Mouse (Mus musculus): ENCODE measurements at regions not wholly inside any gene's neighbourhood (a gene's known extent, or its start where the extent isn't known, plus 50 kb on each side); places are given as distances from the start of the nearest gene placed in this dataset.

DNA sequence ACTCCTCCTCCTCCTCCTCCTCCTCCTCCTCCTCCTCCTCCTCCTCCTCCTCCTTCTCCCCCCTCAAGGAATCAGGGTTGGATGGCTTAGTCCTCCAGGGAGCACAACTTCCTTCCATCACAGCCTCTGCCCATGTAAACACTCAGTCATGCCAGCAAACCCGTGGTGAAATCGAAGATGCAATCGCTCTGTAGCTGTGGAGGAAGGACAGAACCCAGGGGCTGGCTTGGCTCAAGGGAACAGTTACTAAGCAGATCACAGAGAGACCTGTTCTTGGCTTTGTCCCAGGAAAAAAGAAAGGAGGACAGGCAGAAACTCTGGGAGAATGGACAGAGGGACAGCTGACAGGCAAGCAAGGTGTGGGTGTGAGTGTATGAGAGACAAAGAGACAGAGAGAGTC lies 112.6 kb upstream of the S1pr3 start:
- DNase-seq (ENCODE audit: low spot score): no peak
- intact Hi-C loops (cut with DNase I): loop anchor here (10.0 kb wide), 1 partner anchor 119 kb away; no protein-coding TSS in a partner anchor

DNA sequence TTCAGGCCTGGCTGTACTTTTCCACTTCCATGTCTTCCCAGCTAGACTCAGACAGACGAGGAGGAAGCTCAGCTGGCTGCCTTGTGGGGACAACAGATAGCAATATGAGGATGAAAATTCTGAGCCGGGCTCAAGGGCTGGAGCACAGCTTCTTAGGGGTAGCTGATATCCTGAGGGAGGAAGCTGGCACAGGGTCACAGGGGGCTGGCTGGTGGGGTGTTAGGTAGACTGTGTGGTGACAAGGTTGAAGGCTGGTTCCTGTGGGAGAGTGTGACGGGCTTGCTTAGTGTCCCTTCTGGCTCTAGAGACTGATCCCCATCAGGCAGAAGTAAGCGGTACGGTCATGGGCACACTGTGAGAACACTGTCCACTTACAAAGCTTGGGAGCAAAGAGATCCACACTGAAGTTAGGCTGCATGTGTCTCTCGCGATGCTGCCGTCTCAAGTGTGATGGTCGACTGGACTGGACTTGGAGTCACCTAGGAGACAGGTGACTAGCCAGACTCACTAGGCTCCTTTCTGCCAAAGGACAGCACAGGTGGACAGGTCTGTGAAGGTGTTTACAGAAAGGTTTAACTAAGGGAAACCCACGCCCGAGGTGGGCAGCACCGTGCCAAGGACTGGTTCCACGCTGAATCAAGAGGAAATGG lies 111.1 kb upstream of the S1pr3 start:
- intact Hi-C loops (cut with DNase I): loop anchor here (10.0 kb wide), 1 partner anchor 117 kb away; no protein-coding TSS in a partner anchor
- no peak for DNase-seq (ENCODE audit: low spot score)

DNA sequence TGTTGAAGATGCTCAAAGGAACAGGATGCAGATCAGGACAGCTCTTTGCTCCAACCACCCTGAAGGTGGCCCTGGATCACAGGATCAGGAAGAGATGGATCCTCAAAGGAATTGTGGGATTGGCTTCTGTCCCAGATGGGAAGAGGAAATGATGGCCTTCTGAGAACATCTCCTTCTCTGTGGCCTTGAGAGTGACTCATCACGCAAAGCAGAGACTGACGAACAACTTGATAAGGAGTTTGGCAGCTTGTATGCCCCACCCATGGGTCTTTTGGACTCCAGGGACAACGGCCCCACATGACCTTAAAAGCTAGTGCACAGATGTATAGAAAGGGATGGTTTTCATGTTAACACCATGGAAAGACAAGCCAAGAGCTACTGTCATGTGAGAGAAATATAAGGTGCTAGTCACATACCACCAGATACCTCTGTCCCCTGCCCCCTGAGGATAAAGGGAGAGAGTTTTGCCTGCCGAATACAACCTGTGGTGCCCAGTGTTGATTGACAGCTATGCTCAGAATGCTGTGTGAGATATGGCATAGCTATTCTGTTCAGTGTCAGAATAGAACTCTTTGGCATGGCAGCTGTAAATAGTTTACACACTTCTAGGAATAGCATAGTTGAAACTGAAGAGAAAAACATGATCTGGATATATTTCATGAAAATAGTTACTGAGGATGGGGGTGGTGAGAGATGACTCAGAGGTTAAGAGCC lies 109.2 kb upstream of the S1pr3 start:
- intact Hi-C loops (cut with DNase I): loop anchor here (10.0 kb wide), 1 partner anchor 116 kb away; no protein-coding TSS in a partner anchor
- no peak for DNase-seq (ENCODE audit: low spot score)

DNA sequence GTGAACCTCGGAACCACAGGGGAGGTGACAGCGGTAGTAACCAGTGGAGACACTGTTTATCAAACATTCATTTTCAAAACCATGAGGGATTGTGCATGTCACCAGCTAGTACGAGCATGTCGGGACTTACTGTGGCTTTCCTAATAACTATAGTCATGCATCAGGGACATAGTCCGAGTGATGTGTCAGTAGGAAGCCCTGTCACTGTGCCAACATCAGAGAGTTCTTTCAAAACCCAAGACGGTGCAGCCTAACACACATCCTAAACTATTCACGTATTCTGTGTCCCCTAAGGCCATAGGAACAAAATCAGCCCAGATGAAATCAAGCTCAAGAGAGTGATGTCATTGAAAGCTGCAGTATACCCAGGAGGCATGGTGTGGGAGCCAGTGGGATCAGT lies 107.0 kb upstream of the S1pr3 start:
- no peak for DNase-seq (ENCODE audit: low spot score)
- intact Hi-C loops (cut with DNase I): no loop called here

DNA sequence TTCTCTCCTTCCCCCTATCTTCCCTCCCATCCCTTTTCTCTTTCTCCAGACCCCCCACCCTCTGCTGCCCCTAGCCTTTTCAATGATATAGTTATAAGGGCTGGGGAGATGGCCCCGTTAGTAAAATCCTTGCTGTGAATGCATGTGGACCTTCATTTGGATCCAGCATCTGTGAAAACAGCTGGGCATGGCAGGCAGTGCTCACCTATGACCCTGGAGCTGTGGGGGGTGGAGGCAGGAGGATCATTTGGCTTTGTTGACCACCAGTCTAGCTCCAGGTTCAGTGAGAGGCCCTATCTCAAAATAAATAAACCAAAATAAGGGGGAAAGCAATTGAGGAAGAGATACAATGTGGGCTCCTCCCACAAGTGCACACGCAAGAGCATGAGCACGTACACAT lies 105.3 kb upstream of the S1pr3 start:
- intact Hi-C loops (cut with DNase I): no loop called here
- DNase-seq (ENCODE audit: low spot score): no peak

DNA sequence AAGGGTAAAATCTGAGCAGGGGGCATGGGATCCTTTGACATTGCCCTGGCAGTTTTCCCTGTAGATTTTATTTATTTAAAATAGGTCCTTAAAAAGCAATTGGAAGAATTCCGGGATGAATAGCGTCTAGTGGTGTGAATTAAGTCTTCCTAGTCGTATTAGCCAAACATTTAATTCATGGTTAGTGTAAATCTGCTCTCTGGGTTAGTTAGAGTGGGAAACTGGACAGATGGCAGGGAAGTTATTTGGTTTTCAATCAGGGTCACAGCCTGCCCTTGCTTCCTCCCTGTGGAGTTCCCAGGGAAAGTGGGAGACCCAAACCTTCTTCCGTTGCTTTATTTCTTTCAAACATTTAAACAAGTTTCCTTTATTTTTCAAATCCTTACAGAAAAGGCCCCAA lies 103.8 kb upstream of the S1pr3 start:
- no peak for DNase-seq (ENCODE audit: low spot score)
- intact Hi-C loops (cut with DNase I): no loop called here

DNA sequence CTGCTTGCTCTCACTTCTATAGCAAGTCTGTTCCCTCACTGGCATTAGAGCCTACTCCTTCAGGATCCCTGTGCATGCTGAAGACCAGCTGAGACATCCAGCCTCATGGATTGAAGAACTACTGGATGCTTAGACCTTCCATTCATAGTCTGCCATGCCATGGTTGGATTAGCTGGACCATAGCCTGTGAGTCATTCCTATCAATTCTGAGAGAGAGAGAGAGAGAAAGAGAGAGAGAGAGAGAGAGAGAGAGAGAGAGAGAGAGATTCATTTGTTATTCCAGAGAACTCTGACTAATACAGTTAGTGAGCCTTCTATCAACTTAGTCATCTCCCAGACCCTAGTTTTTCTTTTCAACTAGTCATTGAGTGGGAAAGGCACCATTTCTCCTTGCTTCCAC lies 99.0 kb upstream of the S1pr3 start:
- DNase-seq (ENCODE audit: low spot score): no peak

DNA sequence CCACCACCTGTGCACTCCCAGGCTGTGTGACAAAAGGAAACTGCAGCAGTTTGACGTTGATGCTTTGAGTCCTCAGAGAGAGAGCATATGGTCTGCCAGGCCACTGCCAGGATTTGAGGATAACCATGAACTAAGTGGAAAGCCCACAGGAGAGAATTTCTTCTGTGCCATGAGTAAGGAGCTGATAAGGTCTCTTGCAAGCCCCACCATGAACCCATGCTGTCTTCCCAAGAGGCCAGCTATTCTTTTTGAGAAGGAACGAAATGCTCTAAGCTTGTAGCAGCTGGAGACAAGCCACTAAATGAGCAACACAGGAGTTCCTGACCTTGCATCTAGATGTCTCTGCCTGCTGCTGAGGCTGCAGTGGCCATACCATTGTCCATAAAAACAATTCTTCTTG lies 98.4 kb upstream of the S1pr3 start:
- intact Hi-C loops (cut with DNase I): no loop called here
- no peak for DNase-seq (ENCODE audit: low spot score)

More for the DNA sequence above, 99.0 kb upstream of the S1pr3 start:
- intact Hi-C loops (cut with DNase I): no loop called here

DNA sequence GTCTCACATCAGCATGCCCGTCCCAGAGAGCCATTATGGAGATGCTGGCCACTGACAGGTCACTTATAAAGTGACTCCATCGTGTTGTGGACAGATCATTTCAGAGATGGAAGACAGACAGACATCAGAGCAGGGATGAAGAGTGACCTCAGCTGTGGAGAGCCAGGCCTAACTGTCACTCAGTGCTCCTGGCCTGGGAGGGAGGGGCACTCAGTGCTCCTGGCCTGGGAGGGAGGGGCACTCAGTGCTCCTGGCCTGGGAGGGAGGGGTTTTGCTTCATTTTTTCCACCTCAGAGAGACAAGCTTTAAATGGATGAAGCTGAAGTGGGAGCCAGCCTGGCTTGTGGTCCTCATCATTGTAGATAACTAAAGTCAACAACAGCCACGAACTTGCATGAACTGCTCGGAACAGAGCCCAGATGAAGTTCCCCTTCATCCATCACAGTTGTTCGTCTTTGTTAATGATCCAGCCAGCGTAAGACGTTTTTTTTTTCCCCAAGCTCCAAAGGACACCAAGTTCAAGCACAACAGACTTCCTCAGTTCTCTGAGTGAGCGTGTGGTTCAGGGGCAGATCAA lies 96.7 kb upstream of the S1pr3 start:
- DNase-seq (ENCODE audit: low spot score): peak; percentile 47
- intact Hi-C loops (cut with DNase I): no loop called here

DNA sequence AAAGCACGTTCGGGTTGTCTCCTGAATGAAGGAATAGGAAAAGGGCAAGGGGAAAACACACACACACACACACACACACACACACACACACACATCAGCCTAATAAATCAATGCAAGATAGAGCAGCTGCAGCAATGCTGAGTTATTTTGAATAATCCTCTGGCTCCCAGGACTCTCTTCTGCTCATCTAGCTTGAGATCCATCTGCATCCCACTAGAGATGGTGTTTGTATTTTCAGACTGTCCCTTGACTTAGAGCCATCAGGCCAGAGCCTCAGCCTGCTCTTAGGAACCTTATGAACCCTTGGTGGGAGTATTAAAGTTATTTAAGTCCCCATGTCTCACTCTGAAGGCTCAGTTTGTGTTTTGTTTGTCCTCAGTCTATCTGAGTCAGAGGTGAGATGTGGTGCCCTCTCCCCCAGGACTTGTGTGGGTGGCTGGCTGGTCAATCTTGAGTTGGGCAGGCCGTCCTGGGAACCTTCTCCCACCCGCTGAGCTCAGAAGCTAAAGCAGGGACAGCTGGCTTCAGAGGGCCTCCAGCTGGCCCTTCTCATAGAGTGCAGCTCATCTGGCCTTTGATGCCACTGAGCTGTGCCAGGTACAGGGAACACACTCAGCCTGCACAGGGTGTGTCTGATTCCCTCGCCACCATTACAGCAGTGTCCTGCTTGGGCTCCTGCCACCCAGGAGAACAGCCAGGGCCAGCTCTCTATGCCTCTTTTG lies 95.1 kb upstream of the S1pr3 start:
- peak; percentile 69 for DNase-seq (ENCODE audit: low spot score)
- intact Hi-C loops (cut with DNase I): no loop called here

DNA sequence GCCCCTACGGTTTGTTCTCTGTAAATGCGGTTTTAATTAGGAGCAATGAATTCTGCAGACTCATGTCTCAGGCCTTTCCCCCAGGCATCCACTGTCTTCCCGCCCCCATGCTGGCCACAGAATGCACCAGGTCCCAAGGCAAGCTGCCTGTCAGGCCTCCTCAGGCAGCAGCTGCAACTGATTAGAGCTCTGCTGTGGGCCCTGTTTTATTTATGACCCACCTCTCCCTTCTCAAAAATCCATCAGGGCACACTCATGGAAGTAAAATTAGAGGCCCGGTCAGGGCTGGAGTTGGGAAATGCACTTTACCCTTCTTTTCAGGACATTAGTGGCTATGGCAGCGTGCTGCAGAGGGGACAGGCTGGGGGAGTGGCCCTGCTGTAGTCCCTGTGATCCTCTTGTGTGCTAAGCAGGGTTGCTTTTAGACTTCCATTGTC lies 93.9 kb upstream of the S1pr3 start:
- DNase-seq (ENCODE audit: low spot score): peak; percentile 74
- intact Hi-C loops (cut with DNase I): no loop called here

DNA sequence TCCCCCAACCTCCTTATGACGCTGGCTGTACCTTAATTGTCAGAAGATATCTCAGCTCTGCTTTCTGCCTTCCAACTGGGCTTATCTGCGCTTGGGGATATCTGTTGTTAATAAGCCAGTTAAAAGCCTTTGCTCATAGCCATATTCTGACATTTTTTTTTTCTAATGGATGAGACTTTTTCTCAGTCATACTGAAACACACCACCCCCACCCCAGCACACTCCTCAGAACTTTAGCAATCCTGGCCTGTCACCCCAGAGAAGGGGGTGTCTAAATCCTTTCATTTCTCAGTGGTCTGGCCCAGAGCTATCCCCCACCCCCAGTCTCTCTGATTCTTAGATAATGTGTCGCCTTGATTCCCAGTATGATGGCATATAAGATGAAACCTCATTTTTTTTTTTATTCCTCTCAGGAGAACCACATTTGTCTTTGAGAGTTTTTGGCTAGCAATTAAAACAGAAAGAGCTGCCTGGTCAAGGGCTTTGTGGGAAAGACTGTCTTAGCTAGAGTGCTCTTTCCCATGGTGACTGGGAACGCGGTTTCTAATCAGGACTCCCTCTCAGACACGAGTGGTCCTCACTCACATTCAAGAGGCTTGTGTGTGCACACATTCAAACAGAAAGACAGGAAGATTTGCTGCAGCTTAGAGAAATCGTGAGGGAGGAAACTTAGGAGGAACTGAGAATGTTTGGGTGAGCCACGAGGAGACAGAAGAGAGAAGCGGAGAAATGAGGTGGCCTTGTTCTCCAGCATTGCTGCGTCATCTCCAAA lies 93.2 kb upstream of the S1pr3 start:
- intact Hi-C loops (cut with DNase I): no loop called here
- DNase-seq (ENCODE audit: low spot score): no peak

DNA sequence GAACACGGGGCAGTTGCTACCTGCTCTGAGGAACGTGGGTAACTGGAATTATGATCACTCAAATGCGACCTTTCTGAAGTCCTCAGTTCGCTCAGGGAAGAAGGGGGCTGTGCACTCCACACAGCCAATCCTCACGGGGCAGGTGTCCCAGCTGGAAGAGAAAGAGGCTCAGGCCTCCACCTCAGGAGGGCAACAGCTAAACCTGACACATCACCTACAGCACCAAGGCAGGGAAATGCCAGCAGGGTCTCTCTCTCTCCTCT lies 92.7 kb upstream of the S1pr3 start:
- no peak for DNase-seq (ENCODE audit: low spot score)
- intact Hi-C loops (cut with DNase I): no loop called here

DNA sequence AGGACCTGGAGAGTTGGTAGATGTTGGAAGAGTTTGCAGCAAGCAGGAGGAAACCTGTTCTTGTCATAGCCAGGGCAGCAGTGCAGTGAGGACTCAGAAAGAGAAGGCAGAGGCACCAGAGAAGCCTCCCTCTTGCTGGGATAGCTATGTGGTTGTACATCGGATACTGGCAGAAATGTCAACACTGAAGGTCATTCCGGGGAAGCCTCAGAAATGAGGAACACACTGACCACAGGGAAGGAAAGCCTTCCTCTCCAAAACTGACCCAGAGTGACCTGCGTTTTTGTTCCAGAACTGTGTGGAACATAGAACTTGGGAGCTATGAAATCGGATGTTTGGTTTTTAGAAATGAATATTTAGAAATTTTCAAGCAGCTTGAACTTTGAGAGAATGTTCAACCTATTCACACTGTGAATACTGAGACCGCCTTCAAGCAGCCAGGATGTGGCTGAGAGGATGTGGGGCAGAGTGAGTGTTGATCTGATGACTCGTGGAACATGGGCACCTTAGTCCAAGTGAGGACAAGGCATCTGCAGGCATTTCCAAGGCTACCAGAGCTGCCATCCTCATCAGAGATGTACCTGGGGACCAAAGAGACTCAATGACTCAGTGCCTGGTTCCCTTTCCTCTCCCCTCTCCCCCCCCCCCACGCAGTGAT lies 85.3 kb upstream of the S1pr3 start:
- no peak for DNase-seq (ENCODE audit: low spot score)
- intact Hi-C loops (cut with DNase I): no loop called here

DNA sequence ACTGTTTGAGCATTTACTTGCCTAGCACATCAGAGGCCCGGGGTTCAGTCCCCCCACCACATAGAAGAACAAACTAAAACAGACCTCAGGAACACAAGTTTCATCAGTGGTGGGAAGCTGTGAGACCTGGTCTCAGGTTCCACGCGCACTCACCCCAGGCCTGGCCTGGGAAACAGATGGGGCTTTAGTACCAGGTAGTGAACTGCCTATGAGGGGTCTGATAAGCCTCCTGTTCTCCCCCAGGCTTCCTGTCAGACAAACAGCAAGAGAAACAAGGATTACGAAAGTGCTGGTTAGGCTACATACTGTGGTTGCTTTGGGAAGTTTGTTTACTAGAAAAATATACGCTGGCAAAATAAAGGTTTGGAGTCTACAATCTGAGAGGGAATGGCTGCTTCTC lies 83.7 kb upstream of the S1pr3 start:
- no peak for DNase-seq (ENCODE audit: low spot score)
- intact Hi-C loops (cut with DNase I): no loop called here

DNA sequence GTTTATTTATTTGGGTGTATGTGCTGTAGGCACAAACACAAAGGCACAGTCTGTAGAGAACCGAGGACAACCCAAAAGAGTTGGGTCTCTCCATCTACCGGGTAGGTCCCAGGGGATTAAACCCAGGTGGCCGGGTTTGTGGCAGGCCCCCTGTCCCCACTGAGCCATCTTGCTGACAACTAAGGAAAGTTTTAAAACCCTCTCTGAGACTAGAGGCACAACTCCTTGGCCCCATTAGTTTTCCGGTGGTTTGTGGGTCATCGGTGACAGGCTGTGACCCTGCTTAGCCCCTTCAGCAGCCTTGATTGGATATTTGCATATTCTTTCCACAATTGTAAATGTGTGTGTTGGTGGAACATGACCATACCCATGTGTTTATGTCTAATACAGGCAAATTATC lies 83.1 kb upstream of the S1pr3 start:
- DNase-seq (ENCODE audit: low spot score): no peak
- intact Hi-C loops (cut with DNase I): no loop called here

DNA sequence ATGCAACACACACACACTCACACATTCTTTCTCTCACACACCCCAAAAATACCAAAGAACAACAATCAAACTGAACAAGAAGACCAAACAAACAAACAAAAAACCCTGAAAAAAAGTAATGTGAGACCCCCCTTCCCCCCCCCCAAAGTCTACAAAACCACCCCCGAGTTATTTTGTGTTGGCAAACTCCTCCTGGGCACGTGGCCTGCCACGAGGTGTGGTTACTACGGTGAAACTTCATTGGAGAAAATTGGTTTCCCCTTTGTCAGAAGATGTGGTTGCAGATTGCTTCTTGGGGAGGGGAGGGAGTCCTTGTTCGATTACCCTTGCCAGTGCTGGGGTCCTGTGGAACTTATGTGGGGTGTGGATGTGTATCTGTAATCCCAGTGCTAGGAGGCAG lies 82.3 kb upstream of the S1pr3 start:
- intact Hi-C loops (cut with DNase I): no loop called here

DNA sequence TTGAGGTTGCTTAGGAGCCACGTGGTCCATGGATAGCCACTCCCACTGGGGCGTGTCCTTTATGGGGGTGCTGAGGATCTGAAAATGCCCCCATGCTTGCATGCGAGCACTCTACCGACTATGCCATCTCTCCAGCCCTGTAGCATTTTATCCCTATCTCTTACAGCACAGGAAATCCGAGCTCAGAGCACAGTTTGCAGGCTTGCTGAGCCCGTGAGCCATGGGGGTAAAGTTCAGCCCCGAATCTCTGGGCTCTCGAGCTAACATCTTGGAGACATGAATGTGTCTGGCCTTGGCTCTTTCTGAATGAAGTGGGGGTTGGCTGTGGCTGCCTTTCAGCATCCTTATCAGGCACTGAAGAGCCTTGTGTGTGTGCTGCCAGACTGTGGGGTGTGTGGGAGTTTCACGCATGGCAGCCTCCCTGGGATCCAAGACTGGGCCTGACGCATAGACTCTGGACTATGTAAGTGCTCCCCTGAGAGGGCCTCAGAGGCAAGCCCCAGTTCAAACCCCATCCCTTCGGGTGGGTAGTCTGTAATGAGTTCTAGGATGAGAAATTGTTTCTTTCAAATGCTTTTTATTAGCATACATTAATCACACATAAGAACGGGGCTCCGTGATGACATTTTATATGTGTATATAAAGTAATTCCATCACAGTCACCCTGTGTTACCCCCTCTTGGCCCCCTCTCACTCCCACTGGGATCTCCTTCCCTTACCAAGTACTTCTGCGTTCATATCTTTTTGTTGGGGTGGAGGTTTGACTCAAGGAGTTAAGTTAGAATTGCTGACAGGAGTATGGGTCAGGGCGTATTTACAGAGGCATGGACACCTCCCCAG lies 80.1 kb upstream of the S1pr3 start:
- intact Hi-C loops (cut with DNase I): no loop called here
- DNase-seq (ENCODE audit: low spot score): peak; percentile 67

More for the DNA sequence above, 82.3 kb upstream of the S1pr3 start:
- DNase-seq (ENCODE audit: low spot score): no peak

DNA sequence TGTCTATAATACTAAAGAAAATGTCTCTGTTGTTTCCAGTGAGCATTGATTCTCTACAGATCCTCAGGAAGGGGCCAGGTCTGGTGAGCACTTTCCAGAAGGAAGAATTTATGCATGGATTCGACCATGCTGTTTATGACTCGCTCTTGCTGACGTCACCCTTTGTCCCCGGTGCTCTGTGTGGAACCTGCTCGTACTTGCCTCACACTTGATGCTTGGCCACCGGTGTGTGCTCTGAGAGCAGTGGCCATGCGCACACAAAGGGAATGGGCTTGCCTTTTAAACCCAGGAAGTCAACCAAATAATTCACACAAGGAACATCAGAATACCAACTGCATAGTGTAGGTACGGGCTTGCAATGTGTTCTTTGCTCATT lies 79.5 kb upstream of the S1pr3 start:
- DNase-seq (ENCODE audit: low spot score): no peak
- intact Hi-C loops (cut with DNase I): no loop called here
